Mouse (Mus musculus) embryonic fibroblast, embryonic 13.5 days (primary cell): ENCODE measurements around the gene Gjc3.

ENCODE experiments used
- CTCF ChIP-seq: IDR thresholded peaks from 2 replicates; pipeline ENCODE4 v1.5.1; 2011; ENCODE audit warnings: mild to moderate bottlenecking, control low read depth, low read length, moderate library complexity, borderline replicate concordance; ENCODE audit not compliant: insufficient read depth
- POLR2A ChIP-seq: IDR thresholded peaks from 2 replicates; pipeline ENCODE4 v1.6.1; 2011; ENCODE audit warnings: low read depth, mild to moderate bottlenecking, control low read depth, low read length, moderate library complexity

GRCm38 (mm10) chr5:137975434-137975833 is 12.5 kb upstream of the Gjc3 start:
- TF ChIP-seq CTCF (no peak), POLR2A (no peak)
